Mouse (Mus musculus): ENCODE data around the gene Palld.

DNA sequence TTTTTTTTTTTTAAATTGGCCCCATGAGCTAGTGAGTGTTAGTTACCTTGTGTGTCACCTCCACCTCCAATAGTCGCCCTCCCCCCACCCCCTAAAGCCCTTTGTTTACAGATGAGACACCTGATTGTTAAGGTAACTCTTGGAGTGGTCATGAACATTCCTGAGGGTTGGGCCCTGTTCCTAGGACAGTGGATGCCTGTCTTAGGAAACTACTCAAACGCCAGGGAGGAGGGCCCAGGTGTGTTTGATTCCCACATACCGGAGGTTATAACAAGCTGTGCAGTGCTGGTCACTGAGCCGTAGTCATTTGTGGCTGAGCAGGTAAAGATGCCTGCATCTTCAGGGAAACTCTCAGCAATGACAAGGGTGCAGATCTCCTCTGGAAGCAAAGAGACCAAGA is 215.4 kb downstream of the Palld start:
- no peak for TF ChIP-seq FLI1 (IDR thresholded peaks at IDR 0.05; ENCODE audit: low read length)
- TF ChIP-seq GATA1 (IDR thresholded peaks at IDR 0.05; ENCODE audit: borderline replicate concordance, low read length), result no peak
